Mouse (Mus musculus) midbrain, embryonic 16.5 days (tissue): ENCODE data around the gene Slc25a27. TPM values are rescaled to one million over a fixed set of nuclear protein-coding genes. Genes with fewer than 3 reads are reported as not detected.
A peak's percentile ranks its signal among the peaks of the same experiment; 100 is the strongest.

ENCODE experiments used
- ATAC-seq: fragments of 200-750 bp; cut with Nextera tagmentation; 2 replicates; pipeline ENCODE4 v1.8.0; 2017; ENCODE audit warnings: moderate TSS enrichment
- H3K27ac ChIP-seq: fragments of 300-500 bp; sonication (generic); 2 replicates; pipeline ENCODE4 v1.5.1; 2014; ENCODE audit warnings: mild to moderate bottlenecking, low read length, mixed read lengths
- H3K27me3 ChIP-seq: fragments of 300-500 bp; sonication (generic); 2 replicates; pipeline ENCODE4 v1.6.1; 2014; ENCODE audit warnings: low read depth, low read length, mixed read lengths; ENCODE audit not compliant: control insufficient read depth, insufficient read depth
- H3K36me3 ChIP-seq: fragments of 300-500 bp; sonication (generic); 2 replicates; pipeline ENCODE4 v1.6.1; 2014; ENCODE audit warnings: mild to moderate bottlenecking, low read length, moderate library complexity, mixed read lengths; ENCODE audit not compliant: control insufficient read depth, insufficient read depth
- H3K4me1 ChIP-seq: fragments of 300-500 bp; sonication (generic); 2 replicates; pipeline ENCODE4 v1.6.1; 2014; ENCODE audit warnings: mild to moderate bottlenecking, low read length, mixed read lengths; ENCODE audit not compliant: control insufficient read depth, insufficient read depth
- H3K4me2 ChIP-seq: fragments of 300-500 bp; sonication (generic); 2 replicates; pipeline ENCODE4 v1.6.1; 2014; ENCODE audit warnings: mild to moderate bottlenecking, low read length, mixed read lengths
- H3K4me3 ChIP-seq: fragments of 300-500 bp; sonication (generic); 2 replicates; pipeline ENCODE4 v1.5.1; 2014; ENCODE audit warnings: low read depth, mild to moderate bottlenecking, low read length, moderate library complexity, mixed read lengths
- H3K9ac ChIP-seq: fragments of 300-500 bp; sonication (generic); 2 replicates; pipeline ENCODE4 v1.6.1; 2014; ENCODE audit warnings: low read depth, low read length, mixed read lengths
- H3K9me3 ChIP-seq: fragments of 300-500 bp; sonication (generic); replicated peaks from 2 replicates; pipeline ENCODE4 v1.6.1; 2014; ENCODE audit warnings: mild to moderate bottlenecking, low read length, mixed read lengths; ENCODE audit not compliant: control insufficient read depth, poor library complexity, severe bottlenecking
- WGBS: fragments of 180-500 bp; shearing (Covaris S2); extraction: QIAGEN DNeasy Blood & Tissue Kit; methylation state at CpG from one replicate; pipeline ENCODE4 v1.1.7; 2014; 5-methylcytosine and 5-hydroxymethylcytosine counted together
- polyA plus RNA-seq: library from polyadenylated mRNA; unstranded; fragments of >200 nt; fragmentation: Nextera tagmentation; extraction: Ambion mirVana; gene quantifications from 2 replicates; pipeline ENCODE4 v1.2.1, GENCODE M21; 2015

Slc25a27 gene
- 123 and 129 TPM in 2 replicates for polyA plus RNA-seq

- H3K4me1 ChIP-seq = peaks cover 18% of the 10 kb centered on the region
- H3K9ac ChIP-seq = peak within 1 kb of the TSS; percentile 88
- WGBS = under 1% methylated on average over 40 of the region's 41 CpGs
- no peaks in the 10 kb centered on the region for H3K27me3 ChIP-seq
- peak; percentile 97 for ATAC-seq
- H3K36me3 ChIP-seq = peaks cover 4% of the 10 kb centered on the region; the same call in 1 of the 2 replicates
- peak within 1 kb of the TSS; percentile 75 for H3K27ac ChIP-seq
- peak within 1 kb of the TSS; percentile 84 for H3K4me2 ChIP-seq
- no peaks in the 10 kb centered on the region for H3K9me3 ChIP-seq
- H3K4me3 ChIP-seq = peak within 1 kb of the TSS; percentile 68
Measured at GRCm38 (mm10) chr17:43666576-43667289, at the start of gene Slc25a27. Gene Slc25a27 (minus strand): TSS chr17:43667214.

GRCm38 (mm10) chr17:43716601-43717000 is 49.6 kb upstream of the Slc25a27 start:
- no peak for ATAC-seq
- H3K9ac ChIP-seq = no peak overlapping the region
- no peaks in the 10 kb centered on the region for H3K4me1 ChIP-seq
- no peak overlapping the region for H3K4me2 ChIP-seq
- no peak overlapping the region for H3K4me3 ChIP-seq
- H3K27ac ChIP-seq = no peak overlapping the region
- H3K9me3 ChIP-seq = no peaks in the 10 kb centered on the region
- no peaks in the 10 kb centered on the region for H3K36me3 ChIP-seq
- WGBS = 71% methylated on average over 7 of the region's 7 CpGs
- no peaks in the 10 kb centered on the region for H3K27me3 ChIP-seq

- no peaks in the 10 kb centered on the region for H3K4me1 ChIP-seq
- no peak for ATAC-seq
- WGBS = 80% methylated on average over 3 of the region's 3 CpGs
- H3K4me2 ChIP-seq = no peak overlapping the region
- no peaks in the 10 kb centered on the region for H3K9me3 ChIP-seq
- no peak overlapping the region for H3K27ac ChIP-seq
- H3K4me3 ChIP-seq = no peak overlapping the region
- H3K9ac ChIP-seq = no peak overlapping the region
- H3K36me3 ChIP-seq = no peaks in the 10 kb centered on the region
- no peaks in the 10 kb centered on the region for H3K27me3 ChIP-seq
Measured at GRCm38 (mm10) chr17:43714191-43714590, 47.2 kb upstream of the Slc25a27 start.

GRCm38 (mm10) chr17:43711557-43712352 is 44.7 kb upstream of the Slc25a27 start:
- ATAC-seq = no peak
- WGBS = 90% methylated on average over 7 of the region's 7 CpGs

GRCm38 (mm10) chr17:43707254-43707653 is 40.2 kb upstream of the Slc25a27 start:
- Histone ChIP-seq H3K36me3 (no peaks in the 10 kb centered on the region), H3K4me3 (no peak overlapping the region), H3K4me1 (no peaks in the 10 kb centered on the region), H3K4me2 (no peak overlapping the region), H3K9me3 (no peaks in the 10 kb centered on the region), H3K27ac (no peak overlapping the region), H3K27me3 (no peaks in the 10 kb centered on the region), H3K9ac (no peak overlapping the region)
- no peak for ATAC-seq
- 92% methylated on average over 3 of the region's 3 CpGs for WGBS

More at GRCm38 (mm10) chr17:43711557-43712352, 44.7 kb upstream of the Slc25a27 start:
- no peaks in the 10 kb centered on the region for H3K9me3 ChIP-seq
- H3K4me3 ChIP-seq = no peak overlapping the region
- no peaks in the 10 kb centered on the region for H3K36me3 ChIP-seq
- no peaks in the 10 kb centered on the region for H3K4me1 ChIP-seq
- no peak overlapping the region for H3K4me2 ChIP-seq
- no peaks in the 10 kb centered on the region for H3K27me3 ChIP-seq
- H3K27ac ChIP-seq = no peak overlapping the region
- no peak overlapping the region for H3K9ac ChIP-seq

GRCm38 (mm10) chr17:43706749-43707148 is 39.7 kb upstream of the Slc25a27 start:
- 93% methylated on average over 3 of the region's 3 CpGs for WGBS
- no peaks in the 10 kb centered on the region for H3K27me3 ChIP-seq

GRCm38 (mm10) chr17:43704216-43704930 is 37.4 kb upstream of the Slc25a27 start:
- Histone ChIP-seq H3K36me3 (no peaks in the 10 kb centered on the region), H3K9ac (no peak overlapping the region), H3K27me3 (no peaks in the 10 kb centered on the region), H3K9me3 (no peaks in the 10 kb centered on the region), H3K4me1 (no peaks in the 10 kb centered on the region), H3K27ac (no peak overlapping the region), H3K4me3 (no peak overlapping the region), H3K4me2 (no peak overlapping the region)
- no peak for ATAC-seq
- WGBS = 92% methylated on average over 12 of the region's 12 CpGs

More at GRCm38 (mm10) chr17:43706749-43707148, 39.7 kb upstream of the Slc25a27 start:
- Histone ChIP-seq H3K4me3 (no peak overlapping the region), H3K4me2 (no peak overlapping the region), H3K36me3 (no peaks in the 10 kb centered on the region), H3K9ac (no peak overlapping the region), H3K9me3 (no peaks in the 10 kb centered on the region), H3K27ac (no peak overlapping the region), H3K4me1 (no peaks in the 10 kb centered on the region)
- no peak for ATAC-seq

GRCm38 (mm10) chr17:43701060-43701459 is 34.0 kb upstream of the Slc25a27 start:
- 68% methylated on average over 6 of the region's 6 CpGs for WGBS
- Histone ChIP-seq H3K27me3 (no peaks in the 10 kb centered on the region), H3K9me3 (0 out of 2 replicates have a peak, but pooled peaks cover 2% of the 10 kb centered on the region), H3K36me3 (no peaks in the 10 kb centered on the region), H3K4me2 (no peak overlapping the region), H3K4me1 (no peaks in the 10 kb centered on the region; the same call in 1 of the 2 replicates), H3K4me3 (no peak overlapping the region), H3K9ac (no peak overlapping the region), H3K27ac (no peak overlapping the region)
- no peak for ATAC-seq
